Mouse (Mus musculus) liver, adult 2 months (tissue): ENCODE measurements around the gene Gpha2.

Experiments used
- CTCF ChIP-seq: fragments of 200-500 bp; IDR thresholded peaks from 2 replicates; pipeline ENCODE4 v1.5.1; 2011; ENCODE audit warnings: low read depth, low read length, control low read depth
- POLR2A ChIP-seq: fragments of 200-500 bp; IDR thresholded peaks from 2 replicates; pipeline ENCODE4 v1.6.1; 2011; ENCODE audit warnings: low read length, control low read depth; ENCODE audit not compliant: insufficient read depth; ENCODE audit errors: extremely low read depth

- no peak for TF ChIP-seq POLR2A
- TF ChIP-seq CTCF: peak; percentile 2; the same call in 1 of the 2 replicates
Observed at GRCm38 (mm10) chr19:6265727-6266182, 39.6 kb downstream of the Gpha2 start.
